Mouse (Mus musculus) testis, adult 2 months (tissue): ENCODE results near the gene Ralgps1. TPM values are rescaled to one million over a fixed set of nuclear protein-coding genes. Genes with fewer than 3 reads are reported as not detected.

Experiments used
- H3K27ac ChIP-seq: fragments of 200-500 bp; 2 replicates; pipeline ENCODE4 v1.5.1; 2012; ENCODE audit warnings: low read depth, low read length; ENCODE audit not compliant: control insufficient read depth, insufficient read depth
- H3K27me3 ChIP-seq: fragments of 200-500 bp; 2 replicates; pipeline ENCODE4 v1.6.1; 2012; ENCODE audit warnings: mild to moderate bottlenecking, low read length, moderate library complexity; ENCODE audit not compliant: control insufficient read depth, insufficient read depth
- H3K36me3 ChIP-seq: fragments of 200-500 bp; 2 replicates; pipeline ENCODE4 v1.6.1; 2012; ENCODE audit warnings: mild to moderate bottlenecking, low read length; ENCODE audit not compliant: control insufficient read depth, insufficient read depth
- H3K4me1 ChIP-seq: fragments of 200-500 bp; 2 replicates; pipeline ENCODE4 v1.6.1; 2012; ENCODE audit warnings: low read length; ENCODE audit not compliant: control insufficient read depth, insufficient read depth
- H3K4me3 ChIP-seq: fragments of 200-500 bp; 2 replicates; pipeline ENCODE4 v1.5.1; 2012; ENCODE audit warnings: low read depth, mild to moderate bottlenecking, low read length, moderate library complexity, mixed read lengths; ENCODE audit not compliant: control insufficient read depth
- CTCF ChIP-seq: fragments of 200-500 bp; IDR thresholded peaks from 2 replicates; pipeline ENCODE4 v1.5.1; 2012; ENCODE audit warnings: low read depth, mild to moderate bottlenecking, inconsistent platforms, low read length, moderate library complexity; ENCODE audit not compliant: control insufficient read depth, insufficient read depth, insufficient replicate concordance
- POLR2A ChIP-seq: fragments of 200-500 bp; IDR thresholded peaks from 2 replicates; pipeline ENCODE4 v1.6.1; 2012; ENCODE audit warnings: low read depth, mild to moderate bottlenecking, inconsistent platforms, low read length, moderate library complexity; ENCODE audit not compliant: control insufficient read depth
- polyA plus RNA-seq: library from polyadenylated mRNA; depleted of rRNA; stranded (reverse); fragments of >200 nt; gene quantifications from 2 replicates; pipeline ENCODE4 v1.2.3, GENCODE M21; 2012

Gene Ralgps1
- polyA plus RNA-seq, 1 experiment, result 33.0 TPM

GRCm38 (mm10) chr2:33187874-33188273 lies 183.4 kb downstream of the Ralgps1 start:
- no peak overlapping the region for H3K27ac ChIP-seq
- H3K4me1 ChIP-seq, result peaks cover 3% of the 10 kb centered on the region
- no peaks in the 10 kb centered on the region for H3K27me3 ChIP-seq
- H3K36me3 ChIP-seq, result no peaks in the 10 kb centered on the region
- TF ChIP-seq CTCF, result no peak
- no peak for TF ChIP-seq POLR2A
- no peak overlapping the region for H3K4me3 ChIP-seq

- H3K27ac ChIP-seq, result no peak overlapping the region
- H3K36me3 ChIP-seq, result no peaks in the 10 kb centered on the region
- TF ChIP-seq CTCF (no peak), POLR2A (no peak)
These were observed 184.8 kb downstream of the Ralgps1 start for GRCm38 (mm10) chr2:33186505-33186904.

GRCm38 (mm10) chr2:33185258-33185657 lies 186.0 kb downstream of the Ralgps1 start:
- no peak overlapping the region for H3K4me3 ChIP-seq
- TF ChIP-seq POLR2A (no peak), CTCF (0 out of 2 replicates have a peak, but pooled peaks have one; percentile 24)
- no peak overlapping the region for H3K27ac ChIP-seq
- H3K36me3 ChIP-seq, result no peaks in the 10 kb centered on the region
- H3K4me1 ChIP-seq, result peaks cover 3% of the 10 kb centered on the region
- H3K27me3 ChIP-seq, result no peaks in the 10 kb centered on the region

More at GRCm38 (mm10) chr2:33186505-33186904, 184.8 kb downstream of the Ralgps1 start:
- peaks cover 3% of the 10 kb centered on the region for H3K4me1 ChIP-seq
- H3K27me3 ChIP-seq, result no peaks in the 10 kb centered on the region
- no peak overlapping the region for H3K4me3 ChIP-seq

GRCm38 (mm10) chr2:33184641-33185040 lies 186.6 kb downstream of the Ralgps1 start:
- H3K27me3 ChIP-seq, result no peaks in the 10 kb centered on the region
- no peaks in the 10 kb centered on the region for H3K36me3 ChIP-seq
- TF ChIP-seq CTCF (no peak), POLR2A (no peak)
- peaks cover 3% of the 10 kb centered on the region for H3K4me1 ChIP-seq
- H3K27ac ChIP-seq, result no peak overlapping the region
- no peak overlapping the region for H3K4me3 ChIP-seq

- no peak overlapping the region for H3K27ac ChIP-seq
- H3K4me1 ChIP-seq, result peaks cover 3% of the 10 kb centered on the region
- no peaks in the 10 kb centered on the region for H3K27me3 ChIP-seq
- TF ChIP-seq CTCF, result no peak
- TF ChIP-seq POLR2A, result no peak
- no peak overlapping the region for H3K4me3 ChIP-seq
- no peaks in the 10 kb centered on the region for H3K36me3 ChIP-seq
These were observed 188.0 kb downstream of the Ralgps1 start for GRCm38 (mm10) chr2:33183321-33183720.

GRCm38 (mm10) chr2:33179930-33180630 lies 191.2 kb downstream of the Ralgps1 start:
- no peak overlapping the region for H3K4me3 ChIP-seq
- H3K27me3 ChIP-seq, result no peaks in the 10 kb centered on the region
- no peak overlapping the region for H3K27ac ChIP-seq
- TF ChIP-seq POLR2A (no peak), CTCF (no peak)
- H3K4me1 ChIP-seq, result no peaks in the 10 kb centered on the region
- H3K36me3 ChIP-seq, result no peaks in the 10 kb centered on the region

- TF ChIP-seq CTCF (no peak), POLR2A (no peak)
- no peaks in the 10 kb centered on the region for H3K4me1 ChIP-seq
- no peak overlapping the region for H3K4me3 ChIP-seq
- no peaks in the 10 kb centered on the region for H3K36me3 ChIP-seq
- H3K27ac ChIP-seq, result no peak overlapping the region
- H3K27me3 ChIP-seq, result no peaks in the 10 kb centered on the region
These were observed 191.9 kb downstream of the Ralgps1 start for GRCm38 (mm10) chr2:33179171-33179929.
